ENCODE assay signal across 11 mouse cellular contexts in genomic region chr7:103912969-103913511, GRCm38 (mm10). TPM values are rescaled to one million over a fixed set of nuclear protein-coding genes. Genes with fewer than 3 reads are reported as not detected.
DNase-seq lines count a peak whose midpoint lies in the region; ATAC-seq and TF ChIP-seq lines count a peak whose summit lies in the region.
"Had no signal": no experiment of that assay in that cellular context is flagged by ENCODE, and none has a peak within 500 bp of the region (broad histone marks: within the 10 kb centered on the region; RNA-seq: fewer than 3 reads in every experiment).

No protein-coding gene starts in this region.

- peak; percentile 70 for ATAC-seq in kidney, embryonic 15.5 days (replicated peaks; ENCODE audit: low FRiP score)
- ATAC-seq in G1E (ENCODE audit: extremely low read depth, insufficient number of reproducible peaks, low FRiP score, poor library complexity, severe bottlenecking): peak; percentile 23; the same call in 1 of the 2 replicates
- peak; percentile 74 for ATAC-seq in megakaryocyte progenitor cell, adult 5-6 weeks (replicated peaks; ENCODE audit: poor library complexity)

- H3K9me3 ChIP-seq in kidney, embryonic 15.5 days (replicated peaks): no peaks in the 10 kb centered on the region
- H3K9me3 ChIP-seq in G1E (replicated peaks): no peaks in the 10 kb centered on the region
- H3K9me3 ChIP-seq: limb, embryonic 15.5 days had no signal

- DNase-seq in kidney, adult 9 months: no peak
- DNase-seq in G1E (ENCODE audit: low spot score): peak; percentile 19
- peak; percentile 37 for DNase-seq in embryo, embryonic 9.5 days (ENCODE audit: extremely low spot score)
- no peak for DNase-seq in thymus, postnatal 36 days
- DNase-seq in spleen, adult 18-20 months: no peak
- no peak for DNase-seq in left cerebral cortex, adult 18-20 months (ENCODE audit: low spot score in 2 of 2)
- DNase-seq: adrenal gland, adult 8-10 months; heart, postnatal 10 days had no signal

- no peak overlapping the region for H3K27ac ChIP-seq in kidney, embryonic 15.5 days
- H3K27ac ChIP-seq: limb, embryonic 15.5 days had no signal

- no peaks in the 10 kb centered on the region for H3K36me3 ChIP-seq in kidney, embryonic 15.5 days
- no peaks in the 10 kb centered on the region for H3K36me3 ChIP-seq in G1E (replicated peaks)
- H3K36me3 ChIP-seq: limb, embryonic 15.5 days had no signal

- H3K27me3 ChIP-seq in kidney, embryonic 15.5 days: no peaks in the 10 kb centered on the region
- H3K27me3 ChIP-seq in G1E (ENCODE audit: insufficient read depth, low read length): no peaks in the 10 kb centered on the region; the same call in 1 of the 2 replicates
- H3K27me3 ChIP-seq: limb, embryonic 15.5 days had no signal

- no peak for TF ChIP-seq CTCF in G1E (IDR thresholded peaks at IDR 0.05; ENCODE audit: low read depth, low read length)

- H3K4me2 ChIP-seq in kidney, embryonic 15.5 days: no peak overlapping the region
- H3K4me2 ChIP-seq: limb, embryonic 15.5 days had no signal

- no peaks in the 10 kb centered on the region for H3K4me1 ChIP-seq in kidney, embryonic 15.5 days
- peaks cover 35% of the 10 kb centered on the region for H3K4me1 ChIP-seq in G1E (ENCODE audit: insufficient read depth, low read depth, low read length)
- H3K4me1 ChIP-seq: limb, embryonic 15.5 days had no signal

- no peak overlapping the region for H3K4me3 ChIP-seq in kidney, embryonic 15.5 days (replicated peaks)
- no peak overlapping the region for H3K4me3 ChIP-seq in G1E (ENCODE audit: low read depth, low read length)
- H3K4me3 ChIP-seq: limb, embryonic 15.5 days had no signal

- H3K9ac ChIP-seq in kidney, embryonic 15.5 days: no peak overlapping the region
- H3K9ac ChIP-seq: limb, embryonic 15.5 days had no signal

- WGBS in kidney, embryonic 15.5 days: 39% methylated on average over 8 of the region's 8 CpGs

RNA-seq across cellular contexts. Expression of gene Olfr65, which starts 9.8 kb away (rescaled TPM):
- polyA plus RNA-seq in kidney, embryonic 15.5 days (2015; fragmentation: Nextera tagmentation; extraction: Ambion mirVana): not detected in 2 replicates
- total RNA-seq in G1E (2014; fragmentation: Nextera tagmentation) (not detected in 2 replicates), G1E (2017) (not detected in 2 replicates)
- not detected in 2 replicates for polyA plus RNA-seq in G1E (2012)
- not detected in 2 replicates for total RNA-seq in megakaryocyte progenitor cell, adult 5-6 weeks (2015)
- total RNA-seq in megakaryocyte progenitor cell, adult 5-6 weeks (2017): not detected in 2 replicates
- not detected for total RNA-seq in left cerebral cortex, adult 18-20 months (2021)
- total RNA-seq: adrenal gland, adult 8-10 months; heart, postnatal 10 days had no signal
- polyA plus RNA-seq: limb, embryonic 15.5 days had no signal

RNA-seq across cellular contexts. Expression of gene Olfr631, which starts 15.6 kb away (rescaled TPM):
- polyA plus RNA-seq in kidney, embryonic 15.5 days (2015; fragmentation: Nextera tagmentation; extraction: Ambion mirVana): not detected in 2 replicates
- not detected in 2 replicates for total RNA-seq in G1E (2014; fragmentation: Nextera tagmentation)
- 0.33 TPM in 1 of 2 replicates, not detected in the other for total RNA-seq in G1E (2017)
- not detected in 2 replicates for polyA plus RNA-seq in G1E (2012)
- total RNA-seq in megakaryocyte progenitor cell, adult 5-6 weeks (2015): not detected in 2 replicates
- total RNA-seq in megakaryocyte progenitor cell, adult 5-6 weeks (2017): not detected in 2 replicates
- not detected for total RNA-seq in left cerebral cortex, adult 18-20 months (2021)
- total RNA-seq: adrenal gland, adult 8-10 months; heart, postnatal 10 days had no signal
- polyA plus RNA-seq: limb, embryonic 15.5 days had no signal

RNA-seq across cellular contexts. Expression of gene Olfr64, which starts 18.8 kb away (rescaled TPM):
- not detected in 2 replicates for polyA plus RNA-seq in kidney, embryonic 15.5 days (2015; fragmentation: Nextera tagmentation; extraction: Ambion mirVana)
- total RNA-seq in G1E (2014; fragmentation: Nextera tagmentation) (not detected in 2 replicates), G1E (2017) (0.05 TPM in 1 of 2 replicates, not detected in the other)
- not detected in 2 replicates for polyA plus RNA-seq in G1E (2012)
- total RNA-seq in megakaryocyte progenitor cell, adult 5-6 weeks (2015): not detected in 2 replicates
- total RNA-seq in megakaryocyte progenitor cell, adult 5-6 weeks (2017): not detected in 2 replicates
- not detected for total RNA-seq in left cerebral cortex, adult 18-20 months (2021)
- total RNA-seq: adrenal gland, adult 8-10 months; heart, postnatal 10 days had no signal
- polyA plus RNA-seq: limb, embryonic 15.5 days had no signal

RNA-seq across cellular contexts. Expression of gene Olfr632, which starts 21.1 kb away (rescaled TPM):
- polyA plus RNA-seq in kidney, embryonic 15.5 days (2015; fragmentation: Nextera tagmentation; extraction: Ambion mirVana): not detected in 2 replicates
- total RNA-seq in G1E (2014; fragmentation: Nextera tagmentation): not detected in 2 replicates
- total RNA-seq in G1E (2017): 0.16 TPM in 1 of 2 replicates, not detected in the other
- polyA plus RNA-seq in G1E (2012): not detected in 2 replicates
- total RNA-seq in megakaryocyte progenitor cell, adult 5-6 weeks (2015): not detected in 2 replicates
- not detected in 2 replicates for total RNA-seq in megakaryocyte progenitor cell, adult 5-6 weeks (2017)
- not detected for total RNA-seq in left cerebral cortex, adult 18-20 months (2021)
- total RNA-seq: adrenal gland, adult 8-10 months; heart, postnatal 10 days had no signal
- polyA plus RNA-seq: limb, embryonic 15.5 days had no signal

RNA-seq across cellular contexts. Expression of gene Olfr66, which starts 27.0 kb away (rescaled TPM):
- not detected in 2 replicates for polyA plus RNA-seq in kidney, embryonic 15.5 days (2015; fragmentation: Nextera tagmentation; extraction: Ambion mirVana)
- total RNA-seq in G1E (2014; fragmentation: Nextera tagmentation): not detected in 2 replicates
- 0.12 TPM in 1 of 2 replicates, not detected in the other for total RNA-seq in G1E (2017)
- not detected in 2 replicates for polyA plus RNA-seq in G1E (2012)
- total RNA-seq in megakaryocyte progenitor cell, adult 5-6 weeks (2015): not detected in 2 replicates
- not detected in 2 replicates for total RNA-seq in megakaryocyte progenitor cell, adult 5-6 weeks (2017)
- total RNA-seq in left cerebral cortex, adult 18-20 months (2021): not detected
- total RNA-seq: adrenal gland, adult 8-10 months; heart, postnatal 10 days had no signal
- polyA plus RNA-seq: limb, embryonic 15.5 days had no signal

Comparison
In these comparisons a context has a peak if more than half of its experiments do, and no peak if none do; other contexts are left out.
1. ATAC-seq: peak in every context shown above with its lines; median percentile 74 in megakaryocyte progenitor cell, adult 5-6 weeks; 70 in kidney, embryonic 15.5 days; 23 in G1E.
2. DNase-seq: peak in G1E (single experiment) and embryo, embryonic 9.5 days (single experiment); none in kidney, adult 9 months (single experiment), thymus, postnatal 36 days (0 of 2), spleen, adult 18-20 months (0 of 2) and left cerebral cortex, adult 18-20 months (0 of 2).